22 mouse cellular contexts compared by ENCODE assay signal in genomic region chr17:48453489-48453888, GRCm38 (mm10). TPM values are rescaled to one million over a fixed set of nuclear protein-coding genes. Genes with fewer than 3 reads are reported as not detected.
DNase-seq lines count a peak whose midpoint lies in the region; ATAC-seq and TF ChIP-seq lines count a peak whose summit lies in the region.
"Had no signal": no experiment of that assay in that cellular context is flagged by ENCODE, and none has a peak within 500 bp of the region (broad histone marks: within the 10 kb centered on the region; RNA-seq: fewer than 3 reads in every experiment).

No protein-coding gene starts in this region.

- H3K4me3 ChIP-seq in heart, adult 2 months: no peak overlapping the region
- H3K4me3 ChIP-seq in lung, postnatal 0 days (ENCODE audit: low read depth, low read length): no peak overlapping the region
- H3K4me3 ChIP-seq in liver, postnatal 0 days (ENCODE audit: low read depth, low read length): no peak overlapping the region
- H3K4me3 ChIP-seq: lung, embryonic 15.5 days; megakaryocyte, embryonic 14.5 days had no signal

- H3K27ac ChIP-seq in heart, adult 2 months: no peak overlapping the region
- no peak overlapping the region for H3K27ac ChIP-seq in lung, postnatal 0 days (ENCODE audit: low read length)
- H3K27ac ChIP-seq in liver, postnatal 0 days (ENCODE audit: low read depth): no peak overlapping the region
- H3K27ac ChIP-seq: lung, embryonic 15.5 days had no signal

- H3K27me3 ChIP-seq in heart, adult 2 months (ENCODE audit: control insufficient read depth, insufficient read depth, low read length): no peaks in the 10 kb centered on the region
- H3K27me3 ChIP-seq in lung, postnatal 0 days (replicated peaks; ENCODE audit: insufficient read depth, low read length): no peaks in the 10 kb centered on the region
- no peaks in the 10 kb centered on the region for H3K27me3 ChIP-seq in liver, postnatal 0 days (ENCODE audit: insufficient read depth, low read length)
- H3K27me3 ChIP-seq: lung, embryonic 15.5 days had no signal

- TF ChIP-seq CTCF in heart, adult 2 months (IDR thresholded peaks at IDR 0.05): peak; percentile 45
- peak; percentile 46 for TF ChIP-seq CTCF in lung, postnatal 0 days (IDR thresholded peaks at IDR 0.05)
- peak; percentile 69 for TF ChIP-seq CTCF in liver, postnatal 0 days (IDR thresholded peaks at IDR 0.05; ENCODE audit: low read depth)

- H3K4me1 ChIP-seq in heart, adult 2 months (ENCODE audit: control insufficient read depth, insufficient read depth, low read length): no peaks in the 10 kb centered on the region
- H3K4me1 ChIP-seq in lung, postnatal 0 days (ENCODE audit: insufficient read depth, low read depth, low read length): no peaks in the 10 kb centered on the region
- H3K4me1 ChIP-seq in liver, postnatal 0 days (ENCODE audit: insufficient read depth): peaks cover 23% of the 10 kb centered on the region

- no peaks in the 10 kb centered on the region for H3K79me2 ChIP-seq in heart, adult 2 months (replicated peaks; ENCODE audit: control insufficient read depth, insufficient read depth, low read length)

- no peak for TF ChIP-seq POLR2A in heart, adult 2 months (IDR thresholded peaks at IDR 0.05; ENCODE audit: insufficient read depth, low read depth, low read length)

- no peak overlapping the region for H3K9ac ChIP-seq in heart, adult 2 months (ENCODE audit: low read depth, low read length)
- H3K9ac ChIP-seq in lung, postnatal 0 days (replicated peaks; ENCODE audit: low read depth): no peak overlapping the region
- H3K9ac ChIP-seq in liver, postnatal 0 days (replicated peaks): no peak overlapping the region
- H3K9ac ChIP-seq: lung, embryonic 15.5 days had no signal

- no peak for TF ChIP-seq EP300 in heart, adult 2 months (IDR thresholded peaks at IDR 0.05; ENCODE audit: insufficient read depth, low read depth, low read length)
- no peak for TF ChIP-seq EP300 in lung, postnatal 0 days (IDR thresholded peaks at IDR 0.05)
- TF ChIP-seq EP300 in liver, postnatal 0 days (IDR thresholded peaks at IDR 0.05; ENCODE audit: low read depth): no peak

- no peaks in the 10 kb centered on the region for H3K9me3 ChIP-seq in lung, postnatal 0 days (ENCODE audit: low read length)
- H3K9me3 ChIP-seq in liver, postnatal 0 days (ENCODE audit: low read length): no peaks in the 10 kb centered on the region
- H3K9me3 ChIP-seq: lung, embryonic 15.5 days; megakaryocyte, embryonic 14.5 days had no signal

- no peaks in the 10 kb centered on the region for H3K36me3 ChIP-seq in heart, adult 2 months (ENCODE audit: control insufficient read depth, insufficient read depth, low read length)
- no peaks in the 10 kb centered on the region for H3K36me3 ChIP-seq in lung, postnatal 0 days (ENCODE audit: insufficient read depth, low read length)
- peaks cover 4% of the 10 kb centered on the region; the same call in 1 of the 2 replicates for H3K36me3 ChIP-seq in liver, postnatal 0 days (replicated peaks; ENCODE audit: insufficient read depth, low read length)
- H3K36me3 ChIP-seq: lung, embryonic 15.5 days had no signal

- intact Hi-C loops in heart, adult 2 months (cut with DNase I): loop anchor here (5.0 kb wide), 1 partner anchor 36 kb away; no protein-coding TSS in a partner anchor
- intact Hi-C loops in heart, postnatal 10 days (cut with DNase I): no loop called here

- WGBS in heart, adult 2 months: 87% methylated on average over 7 of the region's 7 CpGs
- 71% methylated on average over 7 of the region's 7 CpGs for WGBS in lung, postnatal 0 days
- WGBS in liver, postnatal 0 days (ENCODE audit: insufficient replicate concordance): 76% methylated on average over 7 of the region's 7 CpGs

- H3K4me2 ChIP-seq in lung, postnatal 0 days (replicated peaks; ENCODE audit: low read depth, low read length): no peak overlapping the region
- H3K4me2 ChIP-seq in liver, postnatal 0 days (ENCODE audit: low read depth, low read length): no peak overlapping the region
- H3K4me2 ChIP-seq: heart, embryonic 11.5 days had no signal

- DNase-seq in heart, adult 2 months: no peak
- no peak for DNase-seq in heart, postnatal 10 days
- DNase-seq in lung, postnatal 0 days (ENCODE audit: low spot score): no peak
- no peak for DNase-seq in lung, postnatal 4 days
- peak; percentile 33 for DNase-seq in ES-CJ7 (ENCODE audit: low read depth, low spot score)
- DNase-seq in liver, postnatal 0 days: no peak
- DNase-seq in cerebellum, adult 11-12 months: no peak
- DNase-seq: B cell, adult 2 months; cerebellum, postnatal 25 days; gastrocnemius, postnatal 14 days; heart, postnatal 4 days; kidney, postnatal 4 days; layer of hippocampus, postnatal 36 days; left cerebral cortex, postnatal 4 days; spleen, adult 18-20 months; thymus, postnatal 36 days had no signal

- ATAC-seq in lung, postnatal 0 days: no peak
- ATAC-seq in liver, postnatal 0 days: no peak
- no peak for ATAC-seq in inflammation-experienced regulatory T-cells, adult 6 months
- ATAC-seq: forebrain, embryonic 16.5 days had no signal

RNA-seq across cellular contexts. Expression of gene Unc5cl, which starts 1.2 kb away (rescaled TPM):
- under 1 TPM; 0.23 to 0.27 TPM for total RNA-seq in heart, adult 2 months (2021)
- 0.21 TPM in 1 of 2 replicates, not detected in the other for polyA plus RNA-seq in heart, adult 2 months (2012; rRNA removed)
- under 1 TPM in 1 of 2 experiments, not detected in 1; 0.72 TPM for total RNA-seq in heart, postnatal 10 days (2021)
- 0.44 and 0.69 TPM in 2 replicates for polyA plus RNA-seq in lung, postnatal 0 days (2015; fragmentation: Nextera tagmentation; extraction: Ambion mirVana)
- polyA plus RNA-seq in liver, postnatal 0 days (2015; fragmentation: Nextera tagmentation; extraction: Ambion mirVana): 0.68 and 0.92 TPM in 2 replicates
- polyA plus RNA-seq in inflammation-experienced regulatory T-cells, adult 6 months (2017; shearing (Covaris generic)): 10 to 100 TPM; 16.0 to 23.9 (median 16.7) TPM
- total RNA-seq: gastrocnemius, postnatal 14 days had no signal

RNA-seq across cellular contexts. Expression of gene Tspo2, which starts 2.2 kb away (rescaled TPM):
- 1 to 10 TPM in 1 of 2 experiments, not detected in 1; 1.9 TPM for total RNA-seq in heart, adult 2 months (2021)
- polyA plus RNA-seq in heart, adult 2 months (2012; rRNA removed): 0.82 and 5.4 TPM in 2 replicates
- total RNA-seq in heart, postnatal 10 days (2021): 1 to 10 TPM in 1 of 2 experiments, not detected in 1; 1.0 TPM
- polyA plus RNA-seq in lung, postnatal 0 days (2015; fragmentation: Nextera tagmentation; extraction: Ambion mirVana): 2.0 and 3.1 TPM in 2 replicates
- 61.1 and 65.2 TPM in 2 replicates for polyA plus RNA-seq in liver, postnatal 0 days (2015; fragmentation: Nextera tagmentation; extraction: Ambion mirVana)
- not detected for polyA plus RNA-seq in inflammation-experienced regulatory T-cells, adult 6 months (2017; shearing (Covaris generic))
- total RNA-seq: layer of hippocampus, postnatal 36 days had no signal

RNA-seq across cellular contexts. Expression of gene Apobec2, which starts 20.8 kb away (rescaled TPM):
- total RNA-seq in heart, adult 2 months (2021): 100 to 1,000 TPM; 222 to 256 TPM
- polyA plus RNA-seq in heart, adult 2 months (2012; rRNA removed): 150 and 194 TPM in 2 replicates
- 100 to 1,000 TPM; 227 to 228 TPM for total RNA-seq in heart, postnatal 10 days (2021)
- 5.6 and 6.5 TPM in 2 replicates for polyA plus RNA-seq in lung, postnatal 0 days (2015; fragmentation: Nextera tagmentation; extraction: Ambion mirVana)
- polyA plus RNA-seq in liver, postnatal 0 days (2015; fragmentation: Nextera tagmentation; extraction: Ambion mirVana): 0.25 and 3.6 TPM in 2 replicates
- 1 to 10 TPM; 1.8 to 5.7 (median 2.2) TPM for polyA plus RNA-seq in inflammation-experienced regulatory T-cells, adult 6 months (2017; shearing (Covaris generic))
- total RNA-seq: layer of hippocampus, postnatal 36 days; neutrophil, adult 5-6 weeks had no signal

RNA-seq across cellular contexts. Expression of gene Oard1, which starts 43.7 kb away (rescaled TPM):
- total RNA-seq in heart, adult 2 months (2021): 10 to 100 TPM; 15.5 to 21.6 TPM
- polyA plus RNA-seq in heart, adult 2 months (2012; rRNA removed): 8.6 and 20.5 TPM in 2 replicates
- total RNA-seq in heart, postnatal 10 days (2021): 10 to 100 TPM; 11.5 to 16.4 TPM
- 43.9 and 45.8 TPM in 2 replicates for polyA plus RNA-seq in lung, postnatal 0 days (2015; fragmentation: Nextera tagmentation; extraction: Ambion mirVana)
- 29.7 and 30.1 TPM in 2 replicates for polyA plus RNA-seq in liver, postnatal 0 days (2015; fragmentation: Nextera tagmentation; extraction: Ambion mirVana)
- polyA plus RNA-seq in inflammation-experienced regulatory T-cells, adult 6 months (2017; shearing (Covaris generic)): 100 to 1,000 TPM in 1 of 3 experiments, 10 to 100 TPM in 2; 85.8 to 107 (median 94.9) TPM

RNA-seq across cellular contexts. Expression of gene Nfya, which starts 43.8 kb away (rescaled TPM):
- 10 to 100 TPM; 14.7 to 21.2 TPM for total RNA-seq in heart, adult 2 months (2021)
- polyA plus RNA-seq in heart, adult 2 months (2012; rRNA removed): 33.1 and 41.9 TPM in 2 replicates
- 10 to 100 TPM; 22.0 to 29.9 TPM for total RNA-seq in heart, postnatal 10 days (2021)
- 5.6 and 8.5 TPM in 2 replicates for polyA plus RNA-seq in lung, postnatal 0 days (2015; fragmentation: Nextera tagmentation; extraction: Ambion mirVana)
- polyA plus RNA-seq in liver, postnatal 0 days (2015; fragmentation: Nextera tagmentation; extraction: Ambion mirVana): 3.2 and 3.7 TPM in 2 replicates
- 10 to 100 TPM in 2 of 3 experiments, 1 to 10 TPM in 1; 9.9 to 12.1 (median 11.2) TPM for polyA plus RNA-seq in inflammation-experienced regulatory T-cells, adult 6 months (2017; shearing (Covaris generic))

Comparison
In these comparisons a context has a peak if more than half of its experiments do, and no peak if none do; other contexts are left out.
1. RNA of gene Apobec2, which starts 20.8 kb away (polyA plus RNA-seq): 150 to 194 TPM in heart, adult 2 months; 5.6 to 6.5 TPM in lung, postnatal 0 days, 1.8 to 5.7 TPM in inflammation-experienced regulatory T-cells, adult 6 months and 0.25 to 3.6 TPM in liver, postnatal 0 days; every median in the first group is over 10 times any median in the second.
2. Peak in every context shown above with its lines, with median percentiles within 50 percentile points of each other: CTCF ChIP-seq.